Mouse (Mus musculus) T-cell, adult 2 months (primary cell): ENCODE measurements around the gene Olfr1535.

Experiments used
- DNase-seq: peaks from one replicate; pipeline ENCODE4 v3.0.0; 2022; ENCODE audit warnings: low spot score

The Olfr1535 gene

GRCm38 (mm10) chr13:21559793-21560192, at the start of gene Olfr1535:
Gene Olfr1535, minus strand, starts transcription at chr13:21559893.
- no peak for DNase-seq

DNA sequence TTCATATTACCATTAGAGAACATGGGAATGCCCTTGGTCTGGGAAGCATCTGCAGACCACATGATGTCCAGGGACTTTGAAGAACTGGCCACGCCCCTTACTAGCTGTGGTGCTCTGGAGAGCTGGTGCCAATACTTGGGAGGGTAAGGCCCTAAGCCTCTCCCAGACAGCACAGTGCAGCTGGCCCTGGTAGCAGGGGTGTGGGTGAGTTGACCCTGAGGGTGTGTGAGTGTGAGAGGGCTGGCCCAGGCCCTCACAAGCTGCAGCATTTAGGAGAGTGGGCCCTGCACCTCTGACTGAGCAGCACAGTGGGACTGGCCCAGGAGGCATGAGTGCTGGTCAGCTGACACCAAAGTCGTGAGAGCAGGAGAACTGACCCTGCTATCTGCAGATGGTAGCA, 31.9 kb upstream of the Olfr1535 start:
- no peak for DNase-seq

- DNase-seq = no peak
These were observed 22.0 kb upstream of the Olfr1535 start, which contains the start of gene Olfr1364 for GRCm38 (mm10) chr13:21581659-21582058. Gene Olfr1364, minus strand, starts transcription at chr13:21581759.

DNA sequence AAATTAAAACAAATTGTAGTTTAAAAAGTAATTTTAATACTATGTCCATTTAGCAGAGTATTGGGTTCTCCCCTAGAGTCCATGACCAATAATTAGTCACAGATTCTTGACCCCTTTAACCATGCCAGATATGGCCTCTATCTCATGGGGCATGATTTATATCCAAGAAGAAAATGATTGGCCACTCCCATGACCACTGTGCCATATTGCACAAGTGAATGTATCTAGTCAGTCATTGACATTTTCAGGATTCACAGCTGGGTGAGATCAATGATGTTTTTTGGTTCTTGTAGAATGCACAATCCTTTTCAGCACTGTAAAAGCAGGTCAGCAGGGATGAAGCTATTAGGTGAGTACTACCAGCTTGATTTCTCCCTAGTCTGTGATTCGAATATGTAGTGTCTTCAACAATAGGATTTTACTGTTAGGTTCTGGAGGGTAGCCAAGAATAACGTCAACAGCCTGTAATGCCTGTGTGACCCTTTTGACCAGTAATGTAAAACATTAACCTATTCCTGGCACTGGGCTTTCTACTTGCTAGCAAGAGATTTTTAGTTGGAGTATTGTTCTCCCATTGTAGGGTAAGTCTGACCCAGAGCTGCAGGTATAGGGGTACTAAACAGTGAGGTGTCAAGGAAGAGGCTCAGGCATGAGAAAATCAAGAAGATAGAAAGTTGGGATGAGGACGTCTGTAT, 9.1 kb downstream of the Olfr1535 start:
- no peak for DNase-seq

GRCm38 (mm10) chr13:21549487-21549886, 10.2 kb downstream of the Olfr1535 start:
- no peak for DNase-seq

GRCm38 (mm10) chr13:21542708-21543107, 17.0 kb downstream of the Olfr1535 start, which contains the start of gene Olfr1366:
Gene Olfr1366, minus strand, starts transcription at chr13:21542808.
- DNase-seq = no peak

GRCm38 (mm10) chr13:21530781-21531201, 28.9 kb downstream of the Olfr1535 start, which contains the start of gene Zkscan8:
Gene Zkscan8, minus strand, starts transcription at chr13:21531120.
- peak; percentile 83 for DNase-seq

GRCm38 (mm10) chr13:21530136-21530535, 29.6 kb downstream of the Olfr1535 start:
- DNase-seq = no peak

DNA sequence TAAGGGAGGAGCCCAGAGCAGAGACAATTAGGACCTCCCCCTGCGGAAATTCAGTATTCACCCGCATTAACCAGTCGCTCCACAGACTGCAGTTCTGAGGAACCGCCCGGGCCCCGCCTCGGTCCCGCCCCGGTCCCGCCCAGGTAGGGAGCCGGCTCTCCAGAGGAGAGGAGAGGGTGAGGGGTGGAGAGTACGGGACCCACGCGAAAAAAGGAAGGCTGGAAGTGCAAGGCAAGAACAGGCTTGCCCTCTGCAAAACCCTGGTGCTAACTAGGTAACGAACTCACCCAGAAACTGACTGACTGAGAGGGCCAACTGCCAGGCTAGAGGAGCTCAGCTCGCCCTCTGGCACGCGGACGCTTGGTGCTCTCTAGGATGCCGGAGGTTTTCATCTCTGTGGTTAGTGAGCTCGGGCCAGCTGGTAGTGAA, 53.5 kb downstream of the Olfr1535 start:
- peak; percentile 73 for DNase-seq
